ENCODE assay signal across 8 mouse cellular contexts in genomic region chr7:122972006-122972689, GRCm38 (mm10). TPM values are rescaled to one million over a fixed set of nuclear protein-coding genes. Genes with fewer than 3 reads are reported as not detected.
A peak's percentile ranks its signal among the peaks of the same experiment; 100 is the strongest.
DNase-seq lines count a peak whose midpoint lies in the region; ATAC-seq and TF ChIP-seq lines count a peak whose summit lies in the region.

No protein-coding gene starts in this region.

- no peaks in the 10 kb centered on the region for H3K27me3 ChIP-seq in neural tube, embryonic 11.5 days (ENCODE audit: control insufficient read depth, insufficient read depth, low read length)
- no peaks in the 10 kb centered on the region for H3K27me3 ChIP-seq in limb, embryonic 13.5 days
- H3K27me3 ChIP-seq in stomach, embryonic 16.5 days (ENCODE audit: control insufficient read depth, insufficient read depth, low read length) = no peaks in the 10 kb centered on the region

- no peak for ATAC-seq in neural tube, embryonic 11.5 days (ENCODE audit: insufficient read depth, low FRiP score, low TSS enrichment)
- ATAC-seq in limb, embryonic 13.5 days (ENCODE audit: low FRiP score, low read depth) = no peak
- ATAC-seq in stomach, embryonic 16.5 days (ENCODE audit: insufficient read depth, low FRiP score) = no peak

- no peak for TF ChIP-seq POLR2A in embryonic fibroblast, embryonic 13.5 days (IDR thresholded peaks at IDR 0.05; ENCODE audit: low read depth, low read length)

- peak overlapping the region; percentile 93 for H3K4me2 ChIP-seq in neural tube, embryonic 11.5 days (ENCODE audit: low read depth)
- peak overlapping the region; percentile 95 for H3K4me2 ChIP-seq in limb, embryonic 13.5 days (replicated peaks)
- peak overlapping the region; percentile 82 for H3K4me2 ChIP-seq in stomach, embryonic 16.5 days (ENCODE audit: low read depth, low read length)

- peaks cover 5% of the 10 kb centered on the region; the same call in 1 of the 2 replicates for H3K36me3 ChIP-seq in neural tube, embryonic 11.5 days (ENCODE audit: control insufficient read depth, insufficient read depth, low read length)
- H3K36me3 ChIP-seq in limb, embryonic 13.5 days = peaks cover 36% of the 10 kb centered on the region
- H3K36me3 ChIP-seq in stomach, embryonic 16.5 days (ENCODE audit: control insufficient read depth, insufficient read depth, low read length) = 0 out of 2 replicates have a peak, but pooled peaks cover 3% of the 10 kb centered on the region

- 91% methylated on average over 4 of the region's 4 CpGs for WGBS in neural tube, embryonic 11.5 days
- WGBS in limb, embryonic 13.5 days = 83% methylated on average over 4 of the region's 4 CpGs
- WGBS in stomach, embryonic 16.5 days = 78% methylated on average over 4 of the region's 4 CpGs

- no peaks in the 10 kb centered on the region for H3K9me3 ChIP-seq in neural tube, embryonic 11.5 days (ENCODE audit: control insufficient read depth, low read length)
- no peaks in the 10 kb centered on the region for H3K9me3 ChIP-seq in limb, embryonic 13.5 days
- H3K9me3 ChIP-seq in stomach, embryonic 16.5 days (replicated peaks; ENCODE audit: control insufficient read depth, low read length) = no peaks in the 10 kb centered on the region

- TF ChIP-seq CTCF in embryonic fibroblast, embryonic 13.5 days (IDR thresholded peaks at IDR 0.05; ENCODE audit: borderline replicate concordance, insufficient read depth, low read length) = no peak

- H3K27ac ChIP-seq in neural tube, embryonic 11.5 days (ENCODE audit: low read depth, low read length) = no peak overlapping the region
- H3K27ac ChIP-seq in embryonic fibroblast, embryonic 13.5 days (ENCODE audit: insufficient read depth, low read length) = no peak overlapping the region
- H3K27ac ChIP-seq in limb, embryonic 13.5 days = no peak overlapping the region
- no peak overlapping the region for H3K27ac ChIP-seq in stomach, embryonic 16.5 days (ENCODE audit: low read length)

- peak overlapping the region; percentile 99 for H3K4me3 ChIP-seq in neural tube, embryonic 11.5 days (ENCODE audit: low read depth, low read length)
- peak overlapping the region; percentile 94 for H3K4me3 ChIP-seq in embryonic fibroblast, embryonic 13.5 days (ENCODE audit: insufficient read depth, low read length)
- H3K4me3 ChIP-seq in limb, embryonic 13.5 days = peak overlapping the region; percentile 100
- H3K4me3 ChIP-seq in stomach, embryonic 16.5 days (replicated peaks; ENCODE audit: low read length) = peak overlapping the region; percentile 99

- peaks cover 13% of the 10 kb centered on the region for H3K4me1 ChIP-seq in neural tube, embryonic 11.5 days (ENCODE audit: control insufficient read depth, insufficient read depth, low read length)
- peaks cover 3% of the 10 kb centered on the region; the same call in 1 of the 2 replicates for H3K4me1 ChIP-seq in embryonic fibroblast, embryonic 13.5 days (ENCODE audit: control insufficient read depth, insufficient read depth, low read length)
- H3K4me1 ChIP-seq in limb, embryonic 13.5 days = peaks cover 27% of the 10 kb centered on the region
- peaks cover 12% of the 10 kb centered on the region for H3K4me1 ChIP-seq in stomach, embryonic 16.5 days (ENCODE audit: control insufficient read depth, insufficient read depth, low read length)

- no peak for DNase-seq in neural tube, embryonic 11.5 days (ENCODE audit: low spot score)
- DNase-seq in neural tube, embryonic 10.5 days (ENCODE audit: extremely low spot score, low spot score) = no peak
- no peak for DNase-seq in urinary bladder, postnatal 10 days (ENCODE audit: low spot score)
- no peak for DNase-seq in adipocyte (ENCODE audit: low spot score)
- DNase-seq in testis, postnatal 14 days (ENCODE audit: low spot score) = no peak

- H3K9ac ChIP-seq in neural tube, embryonic 11.5 days (ENCODE audit: low read length) = no peak overlapping the region
- H3K9ac ChIP-seq in limb, embryonic 13.5 days = peak overlapping the region; percentile 100
- no peak overlapping the region for H3K9ac ChIP-seq in stomach, embryonic 16.5 days (ENCODE audit: low read length)

RNA-seq across cellular contexts. Expression of gene Rbbp6, which starts 6.7 kb away (rescaled TPM):
- 28.7 and 34.0 TPM in 2 replicates for polyA plus RNA-seq in neural tube, embryonic 11.5 days (2014; fragmentation: Nextera tagmentation; extraction: Ambion mirVana)
- 47.9 and 69.6 TPM in 2 replicates for polyA plus RNA-seq in embryonic fibroblast, embryonic 13.5 days (2011; ENCODE audit: insufficient read length, low read depth, missing spikeins)
- polyA plus RNA-seq in limb, embryonic 13.5 days (2015; fragmentation: Nextera tagmentation; extraction: Ambion mirVana) = 34.0 and 38.0 TPM in 2 replicates
- polyA plus RNA-seq in stomach, embryonic 16.5 days (2015; fragmentation: Nextera tagmentation; extraction: Ambion mirVana) = 21.9 and 23.7 TPM in 2 replicates
